Mouse (Mus musculus): ENCODE measurements around the gene Ptpn5. TPM values are rescaled to one million over a fixed set of nuclear protein-coding genes. Genes with fewer than 3 reads are reported as not detected.

The Ptpn5 gene
- polyA plus RNA-seq, 1 experiment, result 0.23 TPM

GRCm38 (mm10) chr7:47150420-47151061, 17.1 kb upstream of the Ptpn5 start:
- Histone ChIP-seq H3K27me3 (ENCODE audit: control insufficient read depth, insufficient read depth, low read length) (no peaks in the 10 kb centered on the region), H3K36me3 (ENCODE audit: control insufficient read depth, insufficient read depth, low read length) (no peaks in the 10 kb centered on the region), H3K4me3 (ENCODE audit: control insufficient read depth, low read depth, low read length) (no peak overlapping the region), H3K4me1 (ENCODE audit: control insufficient read depth, insufficient read depth, low read length) (no peaks in the 10 kb centered on the region), H3K27ac (ENCODE audit: control insufficient read depth, insufficient read depth, low read depth, low read length) (no peak overlapping the region)
- TF ChIP-seq POLR2A (IDR thresholded peaks at IDR 0.05; ENCODE audit: control insufficient read depth, low read depth, low read length) (no peak), CTCF (IDR thresholded peaks at IDR 0.05; ENCODE audit: control insufficient read depth, insufficient read depth, insufficient replicate concordance, low read depth, low read length) (no peak; the same call in 1 of the 2 replicates)

- Histone ChIP-seq H3K4me1 (ENCODE audit: control insufficient read depth, insufficient read depth, low read length) (no peaks in the 10 kb centered on the region), H3K27ac (ENCODE audit: control insufficient read depth, insufficient read depth, low read depth, low read length) (no peak overlapping the region), H3K4me3 (ENCODE audit: control insufficient read depth, low read depth, low read length) (no peak overlapping the region), H3K36me3 (ENCODE audit: control insufficient read depth, insufficient read depth, low read length) (no peaks in the 10 kb centered on the region), H3K27me3 (ENCODE audit: control insufficient read depth, insufficient read depth, low read length) (no peaks in the 10 kb centered on the region)
- TF ChIP-seq POLR2A (IDR thresholded peaks at IDR 0.05; ENCODE audit: control insufficient read depth, low read depth, low read length) (no peak), CTCF (IDR thresholded peaks at IDR 0.05; ENCODE audit: control insufficient read depth, insufficient read depth, insufficient replicate concordance, low read depth, low read length) (no peak)
Measured at GRCm38 (mm10) chr7:47148298-47148697, 14.8 kb upstream of the Ptpn5 start.

DNA sequence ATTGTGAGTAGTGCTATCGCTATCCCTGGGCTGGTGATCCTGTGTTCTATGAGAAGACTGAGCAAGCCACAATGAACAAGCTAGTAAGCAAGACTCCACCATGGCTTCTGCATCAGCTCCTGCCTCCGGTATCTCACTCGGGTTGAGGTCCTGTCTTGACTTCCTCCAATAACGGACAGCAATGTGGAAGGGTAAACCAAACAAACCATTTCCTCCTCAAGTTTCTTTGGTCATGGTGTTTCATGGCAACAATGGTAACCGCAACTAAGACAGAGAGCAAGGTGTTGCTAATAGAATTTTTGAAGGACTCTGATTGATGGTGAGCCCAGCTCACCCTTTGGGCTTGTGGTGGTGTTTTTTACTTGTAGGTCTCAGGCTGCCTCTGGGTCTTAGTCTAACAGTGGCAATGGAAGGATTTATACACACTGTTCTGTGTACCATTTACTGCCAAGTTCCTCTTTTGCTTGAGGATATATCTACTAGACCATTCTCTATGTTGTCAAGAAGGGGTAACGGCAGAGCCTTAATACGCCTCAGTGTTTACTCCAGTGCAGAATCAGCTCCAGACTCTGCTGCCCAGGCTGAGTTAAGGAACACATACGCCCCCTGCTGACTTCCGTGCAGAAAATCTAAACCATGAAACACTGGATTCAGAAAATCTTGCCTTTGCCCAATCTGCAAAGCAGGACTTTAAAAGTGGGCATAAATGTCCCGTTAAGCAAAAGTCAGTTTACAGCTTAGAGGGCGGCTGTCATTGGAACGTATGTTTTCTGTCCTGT, 12.7 kb upstream of the Ptpn5 start:
- H3K27ac ChIP-seq (ENCODE audit: control insufficient read depth, insufficient read depth, low read depth, low read length), result no peak overlapping the region

DNA sequence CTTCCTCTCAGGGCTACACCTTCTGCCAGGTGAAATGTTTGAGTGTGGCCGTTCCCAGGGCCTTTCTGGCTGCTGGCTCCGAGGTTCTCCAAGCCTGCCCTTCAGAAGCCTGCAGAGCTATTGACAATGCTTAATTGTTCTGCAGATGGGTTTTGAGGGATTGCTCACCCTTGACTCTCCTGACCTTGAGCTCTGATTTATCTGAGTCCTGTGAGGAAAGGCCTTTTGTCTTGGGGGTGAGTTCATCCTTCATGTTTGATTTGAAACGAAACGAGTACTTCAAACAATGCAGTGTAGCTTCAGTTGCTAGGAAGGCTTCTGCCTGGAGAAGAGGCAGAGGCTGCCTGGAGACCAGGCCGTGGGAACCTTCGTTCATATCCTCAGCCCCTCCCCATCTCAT, 10.8 kb upstream of the Ptpn5 start:
- no peaks in the 10 kb centered on the region for H3K27me3 ChIP-seq (ENCODE audit: control insufficient read depth, insufficient read depth, low read length)
- no peak overlapping the region for H3K27ac ChIP-seq (ENCODE audit: control insufficient read depth, insufficient read depth, low read depth, low read length)
- TF ChIP-seq POLR2A (IDR thresholded peaks at IDR 0.05; ENCODE audit: control insufficient read depth, low read depth, low read length) (no peak), CTCF (IDR thresholded peaks at IDR 0.05; ENCODE audit: control insufficient read depth, insufficient read depth, insufficient replicate concordance, low read depth, low read length) (no peak)

More for the DNA sequence above, 12.7 kb upstream of the Ptpn5 start:
- Histone ChIP-seq H3K4me1 (ENCODE audit: control insufficient read depth, insufficient read depth, low read length) (no peaks in the 10 kb centered on the region), H3K36me3 (ENCODE audit: control insufficient read depth, insufficient read depth, low read length) (no peaks in the 10 kb centered on the region), H3K27me3 (ENCODE audit: control insufficient read depth, insufficient read depth, low read length) (no peaks in the 10 kb centered on the region), H3K4me3 (ENCODE audit: control insufficient read depth, low read depth, low read length) (no peak overlapping the region)
- 0 out of 2 replicates have a peak, but pooled peaks have one; percentile 17 for TF ChIP-seq CTCF (IDR thresholded peaks at IDR 0.05; ENCODE audit: control insufficient read depth, insufficient read depth, insufficient replicate concordance, low read depth, low read length)
- TF ChIP-seq POLR2A (IDR thresholded peaks at IDR 0.05; ENCODE audit: control insufficient read depth, low read depth, low read length), result no peak

DNA sequence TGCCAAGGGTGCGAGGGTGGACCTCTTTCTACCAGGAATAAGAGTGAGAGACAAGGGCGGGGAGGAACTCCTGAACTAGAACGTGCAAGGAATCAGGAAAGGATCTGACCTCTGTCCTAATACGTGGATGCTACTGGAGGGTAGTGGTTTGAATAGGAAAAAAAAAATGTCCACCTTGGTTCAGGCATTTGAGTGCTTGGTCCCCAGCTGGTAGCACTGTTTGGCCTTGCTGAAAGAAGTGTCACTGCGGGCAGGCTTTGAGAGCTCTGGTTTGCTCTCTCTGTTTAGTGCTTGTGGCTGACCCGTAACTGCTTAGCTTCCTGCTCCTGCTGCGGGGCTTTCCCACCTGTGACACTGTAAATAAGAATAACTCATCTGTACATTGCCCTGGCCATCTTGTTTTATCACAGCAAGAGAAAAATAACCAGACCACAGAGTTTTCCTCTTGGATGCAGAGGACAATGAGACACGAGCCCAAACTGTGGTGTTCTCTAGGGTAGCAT, 6.4 kb upstream of the Ptpn5 start:
- no peaks in the 10 kb centered on the region for H3K27me3 ChIP-seq (ENCODE audit: control insufficient read depth, insufficient read depth, low read length)
- H3K36me3 ChIP-seq (ENCODE audit: control insufficient read depth, insufficient read depth, low read length), result no peaks in the 10 kb centered on the region
- H3K27ac ChIP-seq (ENCODE audit: control insufficient read depth, insufficient read depth, low read depth, low read length), result no peak overlapping the region
- H3K4me3 ChIP-seq (ENCODE audit: control insufficient read depth, low read depth, low read length), result no peak overlapping the region
- no peak for TF ChIP-seq CTCF (IDR thresholded peaks at IDR 0.05; ENCODE audit: control insufficient read depth, insufficient read depth, insufficient replicate concordance, low read depth, low read length)
- no peak for TF ChIP-seq POLR2A (IDR thresholded peaks at IDR 0.05; ENCODE audit: control insufficient read depth, low read depth, low read length)
- no peaks in the 10 kb centered on the region for H3K4me1 ChIP-seq (ENCODE audit: control insufficient read depth, insufficient read depth, low read length)

More for the DNA sequence above, 10.8 kb upstream of the Ptpn5 start:
- Histone ChIP-seq H3K4me3 (ENCODE audit: control insufficient read depth, low read depth, low read length) (no peak overlapping the region), H3K4me1 (ENCODE audit: control insufficient read depth, insufficient read depth, low read length) (no peaks in the 10 kb centered on the region), H3K36me3 (ENCODE audit: control insufficient read depth, insufficient read depth, low read length) (no peaks in the 10 kb centered on the region)

DNA sequence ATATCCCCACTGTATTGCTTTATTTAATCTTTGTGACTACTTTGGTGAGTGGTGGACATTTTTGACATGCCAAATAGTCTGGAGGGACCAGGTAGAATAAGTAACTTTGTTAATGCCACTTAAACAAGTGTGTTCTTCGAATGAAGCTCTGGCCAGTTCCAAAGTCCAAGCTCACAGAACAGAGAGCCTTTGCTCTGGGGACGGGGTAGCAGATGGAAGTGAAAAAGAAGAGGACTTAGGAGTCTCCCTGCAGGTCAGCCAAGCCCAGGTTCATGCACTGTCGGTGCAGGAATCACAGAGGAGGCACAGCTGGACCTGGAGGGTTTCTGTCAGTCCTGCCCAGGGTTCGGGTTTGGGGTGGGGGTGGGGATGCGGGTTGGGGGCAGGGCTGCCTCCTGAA, 1.1 kb upstream of the Ptpn5 start:
- Histone ChIP-seq H3K27me3 (ENCODE audit: control insufficient read depth, insufficient read depth, low read length) (peaks cover 2% of the 10 kb centered on the region), H3K4me3 (ENCODE audit: control insufficient read depth, low read depth, low read length) (no peak overlapping the region), H3K4me1 (ENCODE audit: control insufficient read depth, insufficient read depth, low read length) (peaks cover 11% of the 10 kb centered on the region; the same call in 1 of the 2 replicates), H3K36me3 (ENCODE audit: control insufficient read depth, insufficient read depth, low read length) (no peaks in the 10 kb centered on the region), H3K27ac (ENCODE audit: control insufficient read depth, insufficient read depth, low read depth, low read length) (no peak overlapping the region)
- TF ChIP-seq CTCF (IDR thresholded peaks at IDR 0.05; ENCODE audit: control insufficient read depth, insufficient read depth, insufficient replicate concordance, low read depth, low read length) (no peak), POLR2A (IDR thresholded peaks at IDR 0.05; ENCODE audit: control insufficient read depth, low read depth, low read length) (no peak)

GRCm38 (mm10) chr7:47132931-47133260, 588 bp downstream of the Ptpn5 start:
- no peak overlapping the region for H3K27ac ChIP-seq (ENCODE audit: control insufficient read depth, insufficient read depth, low read depth, low read length)
- no peak overlapping the region for H3K4me3 ChIP-seq (ENCODE audit: control insufficient read depth, low read depth, low read length)
- peaks cover 2% of the 10 kb centered on the region for H3K27me3 ChIP-seq (ENCODE audit: control insufficient read depth, insufficient read depth, low read length)
- no peak for TF ChIP-seq CTCF (IDR thresholded peaks at IDR 0.05; ENCODE audit: control insufficient read depth, insufficient read depth, insufficient replicate concordance, low read depth, low read length)
- TF ChIP-seq POLR2A (IDR thresholded peaks at IDR 0.05; ENCODE audit: control insufficient read depth, low read depth, low read length), result no peak
- H3K4me1 ChIP-seq (ENCODE audit: control insufficient read depth, insufficient read depth, low read length), result peaks cover 11% of the 10 kb centered on the region; the same call in 1 of the 2 replicates
- H3K36me3 ChIP-seq (ENCODE audit: control insufficient read depth, insufficient read depth, low read length), result no peaks in the 10 kb centered on the region

Data from testis, adult 2 months (tissue).